Mouse (Mus musculus) embryonic fibroblast, embryonic 13.5 days (primary cell): Measurements from ENCODE around the gene Fscn1.

Experiments used
- CTCF ChIP-seq: IDR thresholded peaks from 2 replicates; pipeline ENCODE4 v1.5.1; 2011; ENCODE audit warnings: mild to moderate bottlenecking, control low read depth, low read length, moderate library complexity, borderline replicate concordance; ENCODE audit not compliant: insufficient read depth
- POLR2A ChIP-seq: IDR thresholded peaks from 2 replicates; pipeline ENCODE4 v1.6.1; 2011; ENCODE audit warnings: low read depth, mild to moderate bottlenecking, control low read depth, low read length, moderate library complexity

DNA sequence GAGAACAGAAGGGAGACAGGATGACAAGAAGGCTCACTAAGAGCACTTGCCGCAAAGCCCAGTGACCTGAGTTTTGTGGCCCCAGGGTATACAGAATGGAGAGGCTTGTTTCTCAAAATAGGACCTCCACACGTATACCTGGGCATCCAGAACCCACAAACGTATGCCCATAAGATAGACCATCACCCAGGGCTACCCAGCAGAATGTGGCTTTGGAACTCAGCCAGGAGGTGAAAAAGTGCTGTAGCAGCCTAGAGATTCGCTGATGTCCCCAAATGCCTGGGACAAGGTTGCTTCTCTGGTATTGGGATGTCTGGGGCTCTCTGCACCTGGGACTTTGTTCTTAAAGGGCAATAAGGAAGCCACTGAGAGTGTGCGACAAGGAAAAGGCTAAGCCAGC is 37.9 kb upstream of the Fscn1 start:
- TF ChIP-seq CTCF (no peak), POLR2A (no peak)
